Mouse (Mus musculus): ENCODE data around the gene Sec14l1.
"Not testable (repeated sequence)": the region's sequence is repeated elsewhere in the genome, so short reads cannot be mapped to it uniquely, and the experiment has no call there.

Sec14l1 gene

DNA sequence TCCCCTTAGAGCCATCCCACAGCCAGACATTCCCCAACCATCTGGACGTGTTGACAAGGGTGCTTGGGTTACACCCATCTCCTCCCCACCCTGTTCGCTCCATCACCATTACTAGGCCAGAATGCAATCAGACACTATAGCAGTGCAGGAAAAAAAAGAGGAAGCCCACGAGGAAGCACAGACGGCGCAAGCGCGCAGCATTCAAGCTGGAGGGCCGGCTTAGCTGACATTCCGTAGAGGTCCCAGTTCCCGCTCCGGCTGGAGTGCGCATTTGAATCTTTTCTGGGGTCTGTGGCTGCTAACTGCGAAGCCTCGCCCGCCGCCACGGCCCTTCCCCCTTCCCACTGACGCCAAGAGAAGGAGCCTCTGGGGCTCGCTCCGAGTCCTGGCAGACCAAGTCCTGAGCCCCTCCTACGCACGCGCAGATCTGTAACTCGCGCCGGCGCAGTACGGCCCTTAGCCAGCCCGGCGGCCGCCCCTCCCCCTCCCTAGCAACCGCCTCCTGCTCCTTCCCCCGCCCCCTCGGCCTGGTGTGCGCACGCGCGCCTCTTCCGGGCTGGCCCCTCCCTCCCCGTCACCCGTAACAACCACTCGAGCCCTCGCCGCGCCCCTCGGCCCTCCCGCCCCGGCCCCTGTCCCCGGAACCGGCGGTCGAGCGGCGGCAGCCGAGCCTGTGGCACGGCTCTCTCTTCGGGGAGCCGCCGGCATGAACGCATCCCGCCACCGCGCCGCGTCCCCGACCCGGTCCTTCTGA is at the start of gene Sec14l1:
TSS of gene Sec14l1 (plus strand) at position 577 of the 754 bp plus-strand sequence.
- DNase-seq, result peak; percentile 99

DNA sequence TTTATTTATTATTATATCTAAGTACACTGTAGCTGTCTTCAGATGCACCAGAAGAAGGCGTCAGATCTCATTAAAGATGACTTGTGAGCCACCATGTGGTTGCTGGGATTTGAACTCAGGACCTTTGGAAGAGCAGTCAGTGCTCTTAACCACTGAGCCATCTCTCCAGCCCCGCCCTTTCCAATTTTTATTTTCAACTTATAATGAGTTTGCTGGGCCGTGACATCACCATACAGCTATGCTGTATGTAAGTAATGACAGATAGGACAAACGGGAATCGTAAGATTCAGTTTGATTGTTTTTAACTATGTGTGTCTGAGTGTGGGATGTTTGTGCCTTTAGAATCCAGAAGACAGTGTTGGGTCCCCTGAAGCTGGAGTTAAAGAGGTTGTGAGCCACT is 49.4 kb upstream of the Sec14l1 start:
- not testable (repeated sequence) for DNase-seq

DNA sequence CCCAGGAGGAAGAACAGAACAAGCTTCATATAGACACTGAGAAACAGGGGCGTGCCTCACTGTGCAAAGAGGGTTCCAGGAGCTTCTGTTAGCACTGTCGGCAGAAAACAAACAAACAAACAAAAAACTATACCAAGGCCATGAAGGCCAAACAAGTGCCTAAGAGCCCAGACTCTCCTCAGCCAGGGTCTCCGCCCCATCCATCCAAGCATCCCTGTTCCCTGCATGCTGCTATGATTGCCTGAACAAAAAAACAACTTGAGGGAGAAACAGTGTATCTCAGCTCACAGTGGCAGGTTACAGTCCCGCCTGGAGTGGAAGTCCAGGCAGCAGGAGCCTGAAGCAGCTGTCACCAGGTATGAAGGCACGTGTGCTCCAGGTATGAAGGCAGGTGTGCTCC is 48.2 kb upstream of the Sec14l1 start:
- no peak for DNase-seq

DNA sequence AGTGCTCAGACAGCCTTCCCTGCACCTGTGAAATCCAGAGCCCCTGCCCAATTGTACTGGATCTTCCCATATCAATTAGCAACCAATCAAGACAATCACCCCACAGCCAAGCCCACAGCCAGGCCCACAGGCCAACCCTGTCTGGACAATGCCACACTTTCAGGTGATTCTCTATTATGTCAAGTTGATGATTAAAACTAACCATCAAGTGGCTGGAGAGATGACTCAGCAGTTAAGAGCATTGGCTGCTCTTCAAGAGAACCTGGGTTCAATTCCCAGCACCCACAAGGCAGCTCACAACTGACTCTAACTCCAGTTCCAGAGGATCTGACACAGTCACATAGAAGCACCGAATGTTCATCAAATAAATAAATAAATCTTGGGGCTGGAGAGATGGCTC is 46.6 kb upstream of the Sec14l1 start:
- no peak for DNase-seq

DNA sequence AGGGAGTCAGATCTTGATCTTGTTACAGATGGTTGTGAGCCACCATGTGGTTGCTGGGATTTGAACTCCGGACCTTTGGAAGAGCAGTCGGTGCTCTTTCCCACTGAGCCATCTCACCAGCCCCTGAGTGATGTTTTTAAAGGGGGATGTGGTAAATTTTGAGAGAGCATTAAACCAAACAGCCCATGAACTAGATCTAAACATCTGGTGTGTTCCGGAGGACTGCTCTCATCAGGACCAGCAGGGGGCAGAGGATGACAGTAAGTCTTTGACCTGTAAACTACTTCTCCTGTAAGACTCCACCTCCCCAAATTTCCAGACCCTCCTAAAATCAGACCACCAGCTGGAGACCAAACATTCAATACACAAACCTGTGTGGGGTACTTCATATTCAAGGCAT is 45.9 kb upstream of the Sec14l1 start:
- DNase-seq, result no peak

DNA sequence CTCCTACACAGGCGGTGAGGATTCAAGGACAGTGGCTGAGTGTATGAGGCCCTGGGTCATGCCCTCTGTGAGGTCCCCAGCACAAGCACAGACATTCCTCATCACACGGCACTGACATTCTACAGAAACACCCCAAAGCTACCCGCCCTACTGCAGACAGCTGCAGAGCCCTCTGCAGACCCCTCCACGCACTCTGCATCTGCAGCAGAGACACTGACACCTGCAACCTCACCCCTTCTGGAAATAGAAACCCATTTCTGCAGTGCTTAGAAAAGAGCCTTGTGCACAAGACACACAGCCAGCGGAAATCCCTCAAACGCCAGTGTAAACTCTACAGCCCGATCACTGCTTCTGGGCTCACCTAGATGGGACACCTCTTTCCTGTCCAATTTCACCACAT is 44.3 kb upstream of the Sec14l1 start:
- no peak for DNase-seq

DNA sequence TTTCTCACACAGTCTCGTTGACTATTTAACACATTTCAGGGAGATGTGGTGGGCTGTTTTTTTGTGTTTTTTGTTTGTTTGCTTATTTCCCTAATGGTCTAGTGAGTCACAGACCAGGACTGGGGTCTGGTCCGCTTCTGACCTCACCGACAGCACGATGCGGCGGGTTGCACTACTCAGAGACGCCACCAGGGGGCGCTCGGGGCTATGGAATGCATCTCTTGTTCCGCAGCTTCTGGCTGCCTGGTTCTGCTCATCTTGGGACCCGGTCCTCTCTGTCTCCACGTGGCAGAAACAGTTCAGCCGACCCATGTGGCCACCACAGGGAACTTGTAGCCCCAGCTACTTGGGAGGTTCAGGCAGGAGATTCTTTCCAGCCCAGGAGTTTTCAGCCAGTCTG is 42.8 kb upstream of the Sec14l1 start:
- peak; percentile 88 for DNase-seq

DNA sequence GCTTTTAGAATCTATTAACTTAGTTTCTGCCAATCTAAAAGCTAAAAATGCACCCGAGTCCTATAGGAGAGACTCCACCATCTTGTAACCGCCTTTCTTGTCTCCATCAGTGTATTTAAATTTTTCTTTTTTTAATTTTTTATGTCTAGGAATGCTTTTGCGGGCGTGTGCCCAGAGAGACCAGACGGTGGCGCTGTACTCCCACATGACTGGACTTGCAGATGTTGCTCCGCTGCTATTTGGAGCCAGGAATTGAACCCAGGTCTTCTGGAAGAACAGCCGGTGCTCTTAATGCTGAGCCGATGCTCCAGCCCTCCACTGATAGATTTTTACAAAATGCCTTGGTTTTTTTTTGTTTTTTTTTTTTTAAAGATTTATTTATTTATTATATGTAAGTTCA is 41.5 kb upstream of the Sec14l1 start:
- DNase-seq, result no peak

DNA sequence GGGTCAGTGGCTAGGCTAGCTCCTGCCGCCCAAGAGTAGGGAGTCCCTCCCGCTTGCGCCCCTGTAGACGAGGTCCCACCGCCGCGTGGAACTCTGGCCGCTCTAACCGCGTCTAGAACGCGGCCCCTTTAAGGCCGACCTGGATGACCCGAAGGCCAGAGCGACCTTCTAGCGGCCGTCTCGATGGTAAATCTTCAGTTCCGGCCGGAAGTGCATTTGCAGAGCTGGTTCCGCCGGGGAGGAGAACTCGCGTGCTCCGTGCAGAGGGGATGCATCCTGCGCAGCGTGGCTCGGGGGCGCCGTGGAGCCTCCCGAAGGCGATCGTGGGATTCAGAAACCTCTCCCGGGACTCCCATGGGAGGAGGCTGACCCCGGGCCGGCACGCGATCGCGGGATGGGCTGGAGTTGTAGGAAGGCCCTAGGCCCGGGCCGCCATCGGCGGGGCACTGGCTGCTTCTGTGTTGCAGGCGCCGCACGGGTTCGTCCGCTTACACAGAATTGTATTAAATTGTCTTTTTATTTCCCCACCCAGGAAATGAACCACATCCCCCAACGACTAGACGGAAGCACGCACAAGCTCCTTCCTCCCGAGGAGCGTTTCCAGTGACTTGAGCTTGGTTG is 38.3 kb upstream of the Sec14l1 start:
- peak; percentile 93 for DNase-seq

DNA sequence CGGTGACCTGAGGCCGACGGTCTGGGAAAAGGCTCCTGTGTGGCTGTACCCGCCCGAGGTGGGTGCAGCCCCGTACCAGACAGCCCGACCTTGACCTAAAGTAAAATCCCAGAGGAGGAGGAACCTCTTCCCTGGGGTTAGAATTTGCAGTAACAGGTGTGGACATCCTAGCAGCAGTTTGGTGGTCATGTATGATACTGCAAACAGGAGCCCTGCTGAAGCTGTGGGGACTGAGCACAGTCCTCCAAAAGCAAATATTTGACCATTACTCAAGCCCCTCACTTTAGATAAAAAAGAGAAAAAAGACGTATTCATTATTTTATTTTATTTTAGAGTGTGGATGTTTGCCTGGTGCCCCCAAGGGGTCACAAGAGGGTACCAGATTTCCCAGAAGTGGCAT is 37.7 kb upstream of the Sec14l1 start:
- DNase-seq, result no peak

DNA sequence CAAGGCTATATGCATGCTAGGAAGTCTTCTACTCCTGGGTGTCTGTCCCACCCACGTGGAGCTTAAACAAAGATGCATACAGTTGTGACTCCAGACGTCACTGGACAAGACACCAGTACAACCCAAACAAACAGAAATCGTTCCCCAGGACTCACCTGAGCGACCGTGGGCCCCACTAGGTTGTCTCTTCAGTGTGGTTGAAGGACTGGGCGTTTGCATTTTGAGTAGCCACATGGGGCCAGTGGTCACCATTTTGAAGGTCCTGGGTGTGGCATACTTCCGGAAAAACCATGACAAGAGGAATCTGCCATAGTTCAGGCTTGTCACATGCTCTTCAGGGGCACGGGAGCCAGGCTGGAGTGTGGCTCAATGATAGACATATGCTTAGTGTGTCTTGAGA is 37.1 kb upstream of the Sec14l1 start:
- no peak for DNase-seq

DNA sequence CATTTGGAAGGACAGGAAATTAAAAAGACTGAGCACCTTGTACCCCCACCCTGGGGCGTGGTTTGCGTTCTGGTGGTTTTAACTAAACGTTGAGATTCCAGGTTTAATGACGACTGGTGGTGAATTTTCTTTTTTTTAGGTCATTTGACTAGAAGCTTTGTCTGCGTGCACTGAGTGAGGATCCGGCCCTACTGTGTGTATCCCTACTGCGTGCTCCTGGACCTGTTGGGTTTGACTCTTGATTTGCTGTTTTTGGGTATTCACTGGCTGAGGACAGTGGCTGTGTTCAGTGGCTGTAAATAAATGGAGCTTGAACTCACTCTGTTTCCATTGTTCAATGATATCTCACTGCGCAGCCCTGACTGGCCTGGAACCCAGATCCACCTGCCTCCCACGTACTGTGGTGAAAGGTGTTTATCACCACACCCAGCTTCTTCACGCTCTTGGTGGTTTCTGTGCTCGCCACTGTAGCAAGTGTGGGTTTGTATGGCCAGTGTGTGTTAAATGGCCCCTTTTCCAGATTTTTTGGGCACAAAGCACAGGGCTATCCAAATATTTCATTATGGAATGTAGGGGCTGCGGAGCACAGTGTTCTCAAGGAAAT is 36.2 kb upstream of the Sec14l1 start:
- DNase-seq, result no peak

DNA sequence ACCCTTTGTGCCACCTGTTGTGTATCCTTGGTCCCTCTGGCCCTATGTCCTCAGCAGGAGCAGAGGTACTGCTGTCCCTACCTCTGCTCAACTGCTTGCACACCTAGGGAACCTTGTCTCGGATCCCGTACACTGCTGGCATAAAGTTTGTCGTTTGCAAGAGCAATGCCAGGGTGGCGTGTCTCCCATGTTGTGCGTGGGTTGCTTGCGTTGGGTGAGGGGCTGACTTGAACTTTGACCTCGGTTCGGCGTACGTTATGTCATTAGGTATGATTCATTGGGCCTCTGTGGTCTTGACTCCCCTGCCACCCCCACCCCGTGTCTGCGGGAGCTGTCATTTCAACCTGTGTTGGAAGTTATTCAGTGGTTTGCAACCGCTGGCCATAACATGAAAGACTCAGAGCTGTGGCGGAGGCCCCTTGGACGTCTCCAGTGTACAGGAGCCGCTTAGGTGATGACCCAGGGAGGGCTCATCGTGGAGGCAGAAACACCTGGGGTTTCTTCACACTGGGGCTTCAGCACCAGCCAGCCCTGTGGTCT is 35.2 kb upstream of the Sec14l1 start:
- no peak for DNase-seq

DNA sequence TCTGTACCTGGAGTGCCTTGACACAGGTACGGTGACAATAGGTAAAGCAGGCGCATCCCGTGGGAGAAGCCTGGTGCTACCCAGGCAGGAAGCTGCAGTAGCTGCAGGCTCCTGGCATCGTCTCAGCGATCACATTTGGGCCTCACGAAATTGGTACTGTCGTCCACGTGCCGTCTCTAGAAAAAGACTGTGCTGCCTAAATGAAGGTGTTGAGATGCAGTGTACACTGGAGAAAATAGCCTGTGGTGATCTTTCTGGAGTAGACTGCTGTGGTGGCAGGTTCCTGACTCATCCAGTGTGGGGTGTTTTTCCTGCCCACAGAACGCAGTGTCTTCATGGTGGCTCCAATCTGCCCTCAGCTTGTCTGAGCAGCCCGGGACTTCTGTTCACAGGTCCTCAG is 34.8 kb upstream of the Sec14l1 start:
- DNase-seq, result no peak

DNA sequence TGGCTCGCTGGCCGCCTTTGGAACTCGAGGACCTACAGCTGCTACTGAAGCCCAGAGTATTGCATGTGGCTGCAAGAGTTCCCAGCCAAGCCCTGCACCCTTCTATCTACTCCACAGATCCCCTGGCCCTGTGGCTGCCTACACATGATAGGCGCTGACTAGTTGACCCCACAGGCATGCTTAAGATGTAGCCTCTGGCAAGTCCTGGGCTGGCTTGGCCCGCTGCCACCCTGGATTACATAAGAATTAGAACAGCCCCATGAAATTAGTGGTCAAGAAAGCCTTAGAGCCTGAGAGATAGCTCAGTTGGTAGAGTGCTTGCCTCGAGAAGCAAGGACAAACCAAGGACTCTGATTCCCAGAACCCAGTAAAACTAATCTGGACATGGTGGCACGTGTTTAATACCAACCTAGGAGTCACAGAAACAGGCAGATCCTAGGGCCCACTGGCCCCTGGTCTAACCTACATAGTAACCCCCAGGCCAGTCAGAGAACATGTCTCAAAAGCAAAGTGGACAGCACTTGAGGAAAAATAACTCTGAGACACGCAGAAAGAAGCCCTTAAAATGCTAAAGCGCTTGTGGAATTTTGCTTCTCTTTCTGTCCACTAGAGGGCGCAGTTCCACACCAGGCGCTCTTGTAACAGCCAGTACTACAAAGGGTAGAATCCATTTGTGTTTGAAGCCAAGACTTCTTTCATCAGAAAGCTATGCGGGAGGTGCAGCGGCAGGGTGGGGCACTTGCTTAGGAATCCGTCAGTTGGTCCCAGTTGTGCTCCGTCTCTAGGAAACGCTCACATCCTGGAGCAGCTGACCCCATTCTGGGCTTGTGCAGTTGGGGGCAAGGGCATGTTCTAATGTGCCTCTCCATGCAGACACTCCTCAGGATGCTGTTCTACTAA is 33.6 kb upstream of the Sec14l1 start:
- DNase-seq, result peak; percentile 96

DNA sequence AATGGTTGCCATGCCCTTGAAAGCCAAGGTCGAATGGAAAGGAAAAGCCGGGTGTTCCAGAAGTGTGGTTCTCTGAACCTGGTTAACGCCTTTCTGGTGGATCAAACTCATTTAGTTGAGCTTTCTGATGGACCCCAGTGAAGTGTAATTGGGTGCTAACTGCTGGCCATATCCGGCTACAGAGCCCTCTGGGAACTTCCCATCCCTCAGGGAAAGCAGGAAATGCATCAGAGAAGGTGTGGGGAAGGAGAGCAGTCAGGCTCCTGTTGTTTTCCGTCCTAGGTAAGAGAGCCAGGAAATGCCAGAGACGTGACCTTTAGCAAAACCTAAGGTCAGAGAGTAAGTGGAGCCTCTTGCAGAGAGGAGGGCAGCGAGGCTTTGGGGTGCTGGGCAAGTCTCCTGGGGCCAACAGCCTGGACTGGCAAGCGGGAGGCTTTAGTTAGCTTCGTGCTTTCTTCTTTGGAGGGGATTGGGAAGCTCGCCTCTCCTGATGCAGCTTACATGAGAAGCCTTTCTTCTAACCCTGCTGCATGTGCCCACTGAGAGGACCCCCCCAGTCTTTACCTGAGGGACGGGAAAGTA is 32.5 kb upstream of the Sec14l1 start:
- DNase-seq, result no peak

DNA sequence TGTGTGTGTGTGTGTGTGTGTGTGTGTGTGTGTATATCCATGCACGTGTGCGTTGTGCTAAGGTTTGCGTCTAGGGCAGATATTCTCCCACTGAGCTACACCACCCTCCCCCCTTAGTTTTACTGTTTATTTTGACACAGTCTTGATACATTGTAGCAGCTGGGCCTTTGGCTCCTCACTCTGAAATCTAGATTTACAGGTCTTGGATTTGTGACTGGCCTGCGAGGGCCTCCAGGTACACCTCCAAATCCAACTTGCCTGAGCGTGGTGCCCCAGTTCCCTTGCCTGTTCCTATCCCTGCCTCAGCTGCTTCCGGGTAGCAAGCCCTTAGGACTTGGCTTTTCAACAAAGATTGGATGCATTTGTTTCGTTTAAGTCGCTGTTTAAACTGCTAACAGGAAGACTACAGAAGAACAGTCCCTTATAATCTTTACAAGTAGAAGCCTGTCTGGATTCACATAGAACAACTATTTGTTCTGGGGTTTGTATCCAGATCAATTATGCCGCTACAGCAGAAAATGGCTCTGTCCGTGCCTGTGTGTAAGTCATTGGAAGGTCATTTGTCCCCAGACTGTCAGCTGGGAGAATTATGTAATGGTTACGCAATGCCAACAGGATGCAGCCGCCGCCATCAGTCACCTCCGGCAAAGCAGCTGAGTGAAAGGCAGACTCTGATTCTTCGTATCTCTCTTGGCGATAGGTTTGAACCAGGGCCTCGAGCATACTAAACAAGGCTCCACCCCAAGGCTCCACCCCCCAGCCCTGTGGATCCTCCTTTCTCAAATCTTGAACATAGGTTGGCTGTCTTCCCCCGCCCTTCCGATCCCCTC is 31.7 kb upstream of the Sec14l1 start:
- DNase-seq, result peak; percentile 88

DNA sequence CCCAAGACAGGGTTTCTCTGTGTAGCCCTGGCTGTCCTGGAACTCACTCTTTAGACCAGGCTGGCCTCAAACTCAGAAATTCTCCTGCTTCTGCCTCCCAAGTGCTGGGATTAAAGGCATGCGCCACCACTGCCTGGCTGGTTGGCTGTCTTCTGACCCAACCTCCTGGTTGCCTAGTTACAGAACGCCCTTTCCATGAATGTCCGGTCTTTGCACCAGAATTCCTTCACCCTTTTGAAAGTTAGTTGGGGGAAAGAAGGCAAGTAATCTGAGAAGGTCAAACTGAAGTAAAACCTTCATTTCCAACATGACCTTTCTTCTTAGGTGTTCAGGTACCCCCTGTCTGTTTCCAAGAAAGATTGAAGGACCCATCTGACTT is 31.1 kb upstream of the Sec14l1 start:
- not testable (repeated sequence) for DNase-seq

DNA sequence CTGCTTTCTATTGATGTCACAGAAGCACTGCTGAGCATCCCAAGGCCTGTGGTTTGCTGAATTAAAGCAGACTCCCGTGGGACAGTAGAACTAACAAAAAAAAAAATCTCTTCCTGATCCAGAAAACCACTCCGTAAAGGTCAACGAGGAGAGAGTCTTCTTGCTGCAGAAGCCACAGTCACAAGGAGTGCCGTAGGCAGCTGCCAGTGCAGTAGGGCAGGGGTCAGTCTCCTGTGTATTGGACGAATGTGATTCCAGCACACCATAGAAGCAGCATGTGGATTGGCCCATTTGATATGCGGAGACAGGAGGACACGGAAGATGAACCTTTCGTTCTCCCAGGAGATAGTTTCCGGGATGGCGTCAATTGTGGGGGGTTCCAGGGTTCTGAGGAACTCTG is 28.8 kb upstream of the Sec14l1 start:
- DNase-seq, result no peak

DNA sequence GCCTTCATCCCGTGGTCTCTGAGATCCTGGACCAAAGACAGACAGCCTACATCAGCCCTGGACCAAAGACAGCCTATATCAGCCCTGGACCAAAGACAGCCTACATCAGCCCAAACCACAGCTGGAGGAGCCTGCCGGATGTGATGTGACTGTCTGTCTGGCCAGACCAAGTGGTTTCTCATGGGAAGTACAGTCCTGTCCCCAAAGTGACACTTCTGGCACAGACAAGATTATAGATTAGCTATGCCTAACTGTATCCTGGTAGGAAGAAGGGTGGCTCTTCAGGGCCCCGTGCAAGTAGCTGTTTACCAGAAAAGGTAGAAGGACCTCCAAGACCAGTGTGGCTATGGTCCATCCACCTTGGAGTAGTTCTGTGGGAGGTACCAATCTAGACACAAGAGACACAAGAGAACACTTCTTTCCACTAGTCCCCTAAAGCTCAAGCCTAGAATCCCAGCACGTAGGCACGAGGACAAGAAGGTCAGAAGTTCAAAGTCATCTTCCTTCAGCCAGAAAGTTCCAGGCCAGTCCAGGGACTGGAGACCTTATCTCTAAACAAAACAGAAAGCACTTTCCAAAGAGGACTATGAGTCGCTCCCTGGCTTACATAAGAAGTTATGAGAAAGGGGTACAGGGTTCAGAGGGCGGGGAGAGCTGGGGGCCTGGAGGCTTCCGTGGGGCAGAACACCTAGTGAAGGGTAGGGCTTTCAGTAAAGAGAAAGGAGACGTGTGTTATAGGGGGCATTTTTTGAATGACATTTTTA is 27.8 kb upstream of the Sec14l1 start:
- peak; percentile 50 for DNase-seq
